Mouse (Mus musculus): Measurements from ENCODE around the gene Gm11011. TPM values are rescaled to one million over a fixed set of nuclear protein-coding genes. Genes with fewer than 3 reads are reported as not detected.
A peak's percentile ranks its signal among the peaks of the same experiment; 100 is the strongest.
"Not testable (repeated sequence)": the region's sequence is repeated elsewhere in the genome, so short reads cannot be mapped to it uniquely, and the experiment has no call there.

Gene Gm11011
- not detected for polyA plus RNA-seq (2017; shearing (Covaris generic))

DNA sequence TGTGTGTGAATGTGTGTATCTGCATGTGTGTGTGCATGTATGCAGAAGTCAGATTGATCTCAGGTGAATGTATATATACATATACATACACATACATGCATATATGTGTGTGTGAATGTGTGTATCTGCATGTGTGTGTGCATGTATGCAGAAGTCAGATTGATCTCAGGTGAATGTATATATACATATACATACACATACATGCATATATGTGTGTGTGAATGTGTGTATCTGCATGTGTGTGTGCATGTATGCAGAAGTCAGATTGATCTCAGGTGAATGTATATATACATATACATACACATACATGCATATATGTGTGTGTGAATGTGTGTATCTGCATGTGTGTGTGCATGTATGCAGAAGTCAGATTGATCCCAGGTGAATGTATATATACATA, at the start of gene Gm11011:
Gene Gm11011, minus strand, starts transcription at position 101 of the 400 bp plus-strand sequence.
- ATAC-seq: not testable (repeated sequence)

DNA sequence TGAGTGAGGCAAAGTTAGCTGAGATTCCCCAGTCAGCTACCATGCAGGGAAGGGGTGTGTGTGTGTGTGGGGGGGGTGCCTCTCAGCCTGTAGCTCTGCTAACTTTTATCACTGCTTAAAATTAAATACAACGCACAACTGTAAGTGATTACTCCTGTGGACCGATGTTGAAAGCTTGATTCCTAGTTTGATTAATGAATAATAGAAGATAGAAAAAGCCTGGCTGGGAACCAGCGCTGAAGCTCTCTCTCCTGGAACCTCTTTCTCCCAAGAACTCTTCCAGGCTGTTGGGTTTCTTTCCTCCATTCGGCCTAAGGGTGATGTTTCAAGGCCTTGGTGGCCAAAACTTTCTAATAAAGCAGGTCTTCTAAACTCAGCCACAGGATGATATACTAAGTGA, 48.9 kb upstream of the Gm11011 start:
- ATAC-seq: no peak

- ATAC-seq: no peak
Measured at GRCm38 (mm10) chr2:169635428-169635827, 47.9 kb upstream of the Gm11011 start.

GRCm38 (mm10) chr2:169634619-169635382, 47.3 kb upstream of the Gm11011 start:
- ATAC-seq: peak; percentile 50

DNA sequence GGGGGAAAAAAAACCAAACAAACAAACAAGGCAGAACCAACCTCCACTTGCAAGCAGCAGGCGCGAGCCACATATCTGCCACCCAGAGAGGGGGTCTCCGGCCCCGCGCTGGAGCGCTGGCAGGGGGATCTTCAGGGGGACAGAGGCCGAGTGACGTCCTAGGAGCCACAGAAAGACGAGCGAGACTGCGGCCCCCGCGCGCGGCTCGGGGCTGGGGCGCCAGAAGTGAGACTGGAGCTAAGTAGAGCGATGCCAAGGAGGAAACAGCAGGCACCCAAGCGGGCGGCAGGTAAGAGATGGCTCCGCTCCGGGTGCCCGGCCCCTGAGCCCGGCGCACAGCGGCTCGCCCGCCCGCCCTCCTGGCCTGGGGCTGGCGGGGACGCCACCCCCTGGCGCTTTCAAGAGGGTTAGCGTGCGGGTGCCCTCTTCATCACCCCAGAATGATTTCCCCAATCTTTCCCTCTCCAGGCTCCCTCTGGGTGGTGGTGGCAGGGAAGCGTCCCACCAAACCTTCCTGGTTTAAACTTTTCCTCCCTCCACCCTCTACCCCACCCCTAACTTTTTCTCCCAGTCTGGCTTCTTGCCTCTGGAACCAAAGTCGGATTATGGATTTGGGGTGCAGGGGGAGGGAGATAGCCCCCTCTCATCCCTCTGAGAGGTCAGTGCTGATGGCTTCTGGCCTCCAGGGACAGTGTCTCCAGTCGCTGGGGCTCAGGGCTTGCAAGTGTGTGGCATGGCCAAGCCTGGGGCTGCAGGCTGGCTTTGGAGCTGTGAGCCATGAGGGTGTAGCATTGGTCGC, 46.1 kb upstream of the Gm11011 start:
- no peak for ATAC-seq

GRCm38 (mm10) chr2:169632338-169633151, 45.0 kb upstream of the Gm11011 start, which contains the start of gene Tshz2:
Gene Tshz2 (plus strand): TSS chr2:169633013.
- ATAC-seq: no peak

DNA sequence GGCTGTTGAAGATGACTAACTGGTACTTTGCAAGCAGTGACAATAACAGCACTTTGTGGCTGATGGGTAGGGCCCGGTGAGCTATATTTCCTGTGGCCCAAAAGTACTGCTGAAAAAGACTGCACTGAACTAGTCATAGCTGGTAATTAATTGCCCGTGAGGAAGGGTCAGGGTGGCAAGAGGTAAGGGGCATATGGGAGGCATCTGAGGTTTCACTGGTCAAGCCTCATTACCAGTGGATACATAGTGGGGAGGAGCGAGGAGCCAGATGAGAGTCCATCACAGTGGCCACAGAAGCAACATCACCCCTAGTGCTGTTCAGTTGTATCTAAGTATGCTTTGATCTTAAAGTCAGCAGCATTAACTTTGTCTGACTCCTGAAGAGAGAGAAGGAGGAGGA, 42.5 kb upstream of the Gm11011 start:
- no peak for ATAC-seq

DNA sequence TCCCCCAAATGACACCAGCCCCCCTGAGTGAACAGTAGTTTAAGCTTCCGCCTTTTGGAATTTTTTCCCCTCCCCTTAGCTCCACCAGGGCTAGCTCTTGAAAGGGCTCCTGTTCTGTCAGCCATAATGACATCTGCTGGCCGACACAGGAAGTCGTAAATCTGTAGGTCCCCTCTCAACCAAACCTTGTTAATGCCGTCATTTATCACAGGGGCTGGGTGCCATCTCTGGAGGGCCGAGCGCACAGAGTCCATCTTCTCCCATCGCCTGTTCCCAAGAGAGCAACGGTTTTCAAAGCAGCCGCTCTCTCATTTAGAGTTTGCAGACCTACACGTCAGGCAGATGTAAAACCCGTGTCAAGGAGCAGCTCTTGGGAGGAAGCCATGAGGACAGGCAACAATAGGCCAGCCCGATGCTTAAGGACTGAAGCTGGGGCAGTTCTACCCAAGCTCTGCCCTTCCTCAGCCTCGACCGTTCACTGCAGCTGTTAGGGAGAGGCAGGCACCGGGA, 33.7 kb upstream of the Gm11011 start:
- no peak for ATAC-seq

DNA sequence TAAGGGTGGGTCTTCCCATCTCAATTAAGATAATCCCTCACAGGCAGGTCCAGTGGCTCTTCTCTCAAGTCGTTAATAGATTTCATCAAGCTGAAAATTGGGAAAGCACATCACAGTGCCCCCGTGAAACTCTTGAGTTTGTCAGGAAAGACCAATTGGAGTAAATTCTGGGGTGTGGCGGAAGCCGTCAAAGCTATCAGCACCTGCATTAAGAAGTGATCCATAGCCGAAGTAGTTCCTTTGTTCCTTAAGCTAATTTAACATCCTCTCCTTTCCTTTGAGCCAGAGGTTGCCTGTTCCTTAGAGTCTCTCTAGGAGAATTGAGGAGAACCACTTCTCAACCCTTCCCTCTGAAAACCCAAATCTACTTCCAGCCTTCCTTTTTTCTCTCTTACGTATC, 28.5 kb upstream of the Gm11011 start:
- ATAC-seq: no peak

DNA sequence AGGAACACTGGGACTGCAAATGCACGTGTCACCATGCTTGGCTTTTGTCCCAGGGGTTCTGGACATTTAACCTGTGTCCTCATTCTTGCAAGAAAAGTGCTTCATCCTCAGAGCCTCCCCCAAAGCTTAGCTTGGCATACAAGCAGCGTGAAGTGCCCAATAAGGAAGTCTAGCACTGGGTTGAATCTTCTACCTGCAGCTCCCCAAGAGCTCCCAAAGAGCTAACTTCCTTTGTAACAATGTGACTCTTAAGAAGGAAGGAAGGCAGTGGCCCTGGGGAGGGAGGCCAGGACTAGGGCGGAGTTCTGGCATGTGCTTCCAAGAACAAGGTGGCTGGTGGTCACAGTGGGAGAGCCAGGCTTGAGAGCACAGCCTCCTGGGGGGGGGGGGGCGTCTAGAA, 27.1 kb upstream of the Gm11011 start:
- ATAC-seq: no peak

GRCm38 (mm10) chr2:169611557-169611956, 24.0 kb upstream of the Gm11011 start:
- no peak for ATAC-seq

- ATAC-seq: no peak
Measured at GRCm38 (mm10) chr2:169610882-169611281, 23.3 kb upstream of the Gm11011 start.

GRCm38 (mm10) chr2:169609956-169610355, 22.4 kb upstream of the Gm11011 start:
- ATAC-seq: no peak

DNA sequence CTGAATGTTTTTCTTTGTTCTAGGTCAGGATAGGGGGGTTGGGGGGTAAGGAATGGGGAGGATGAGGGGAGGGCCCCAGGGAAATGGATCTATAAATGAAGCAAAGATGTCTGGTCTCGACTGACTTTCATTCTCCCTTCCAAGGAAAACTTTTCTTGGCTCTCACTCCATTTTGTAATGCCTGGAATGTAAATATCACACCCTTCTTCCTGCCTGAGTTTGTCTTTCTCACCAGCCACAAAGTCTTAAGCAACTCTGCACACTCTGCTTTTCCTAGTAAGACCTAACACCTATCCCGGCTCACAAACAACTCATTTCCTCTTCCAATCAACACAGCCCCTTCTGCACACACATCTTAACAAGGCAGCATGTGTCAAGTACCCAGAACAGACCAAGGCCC, 20.2 kb upstream of the Gm11011 start:
- ATAC-seq: no peak

DNA sequence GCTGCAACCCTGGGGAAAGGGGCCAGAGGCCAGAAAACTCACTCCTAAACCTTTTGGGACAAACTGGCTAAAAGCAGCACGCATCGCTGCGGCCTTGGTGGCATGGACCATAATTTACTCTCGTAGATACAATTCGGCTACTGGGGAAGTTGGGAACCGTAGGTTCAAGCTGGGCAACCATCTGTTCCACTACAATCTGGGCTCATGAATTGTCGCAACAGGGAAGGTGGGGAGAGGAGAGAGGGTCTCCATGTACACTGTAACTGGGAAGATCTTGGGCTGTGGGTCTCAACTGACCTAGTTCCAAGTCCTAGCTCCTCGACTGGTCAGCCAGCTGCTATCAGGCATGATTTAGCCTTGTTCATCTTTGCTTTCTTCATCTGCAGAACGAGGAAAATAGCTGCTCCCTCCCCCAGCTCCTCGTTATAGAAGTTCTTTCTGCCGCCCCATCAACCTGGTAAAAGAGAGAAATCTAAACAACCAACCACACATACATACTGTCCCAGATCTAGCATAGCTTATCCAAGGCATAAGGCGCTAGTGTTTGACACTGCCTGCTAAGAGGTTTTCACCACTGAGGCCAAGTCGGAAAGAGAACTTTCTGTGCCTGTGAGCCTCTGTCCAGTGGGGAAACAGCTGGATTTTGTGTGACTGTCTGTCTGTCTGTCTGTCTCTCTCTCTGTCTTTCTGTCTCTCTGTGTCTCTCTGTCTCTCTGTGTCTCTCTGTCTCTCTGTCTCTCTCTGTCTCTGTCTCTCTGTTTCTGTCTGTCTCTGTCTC, 19.5 kb upstream of the Gm11011 start:
- no peak for ATAC-seq

GRCm38 (mm10) chr2:169600163-169600562, 12.6 kb upstream of the Gm11011 start:
- no peak for ATAC-seq

- no peak for ATAC-seq
Measured at GRCm38 (mm10) chr2:169599591-169599990, 12.0 kb upstream of the Gm11011 start.

DNA sequence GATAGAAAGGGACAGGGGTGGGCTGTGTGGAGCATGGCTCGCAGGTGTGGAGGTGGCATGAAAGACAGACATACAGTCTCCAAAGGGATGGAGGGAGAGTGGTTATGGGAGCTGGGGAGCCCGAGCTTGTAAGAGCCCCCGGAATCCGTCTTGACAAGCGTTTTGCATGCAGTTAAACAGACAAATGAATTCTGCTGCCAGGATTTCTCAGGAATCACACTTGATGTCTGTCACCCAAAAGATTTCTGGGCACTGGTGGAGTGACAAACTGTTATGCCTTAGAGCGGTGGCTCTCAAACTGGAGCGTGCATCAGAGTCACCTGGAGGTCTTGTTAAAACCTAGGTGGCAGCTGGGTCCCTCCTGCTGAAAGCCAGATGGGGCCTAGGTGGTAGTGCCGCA, 10.4 kb upstream of the Gm11011 start:
- no peak for ATAC-seq

DNA sequence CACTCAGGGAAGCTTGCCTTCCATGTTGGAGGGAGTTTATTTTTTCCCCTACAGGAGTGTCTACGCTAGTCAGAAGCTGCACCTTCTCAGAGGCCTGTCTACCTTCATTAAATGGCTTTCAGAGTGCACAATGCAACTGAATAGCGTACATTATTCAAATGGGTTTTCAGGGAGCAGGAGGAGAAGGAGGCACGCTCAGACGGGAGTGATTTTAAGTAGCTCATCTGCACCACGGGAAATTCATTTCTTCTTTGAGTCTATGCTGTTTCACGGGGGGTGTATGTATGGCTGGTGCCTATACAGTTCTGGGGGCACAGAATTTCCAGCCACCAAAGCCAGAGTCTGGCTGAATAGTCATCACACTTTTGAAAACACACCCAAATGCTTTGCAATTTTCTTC, 9.8 kb upstream of the Gm11011 start:
- ATAC-seq: no peak

DNA sequence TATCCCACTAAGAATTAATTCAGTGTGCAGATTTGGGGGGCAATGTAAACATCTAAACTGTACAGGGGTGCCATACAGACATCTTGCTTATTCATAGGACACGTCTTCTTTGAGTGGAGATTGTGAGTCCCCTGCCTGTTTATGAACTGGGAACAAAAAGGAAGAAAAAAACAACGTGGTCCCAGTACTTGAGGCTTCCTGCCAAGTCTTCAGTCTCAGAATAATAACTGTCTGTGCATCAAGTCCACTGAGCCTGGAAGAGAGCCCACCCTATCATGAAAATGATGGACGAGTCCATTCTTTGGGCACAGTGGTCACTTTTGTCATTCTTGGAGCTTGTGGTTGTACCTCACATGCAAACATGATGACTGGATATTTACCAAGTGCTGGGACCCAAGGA, 6.2 kb upstream of the Gm11011 start:
- ATAC-seq: no peak

DNA sequence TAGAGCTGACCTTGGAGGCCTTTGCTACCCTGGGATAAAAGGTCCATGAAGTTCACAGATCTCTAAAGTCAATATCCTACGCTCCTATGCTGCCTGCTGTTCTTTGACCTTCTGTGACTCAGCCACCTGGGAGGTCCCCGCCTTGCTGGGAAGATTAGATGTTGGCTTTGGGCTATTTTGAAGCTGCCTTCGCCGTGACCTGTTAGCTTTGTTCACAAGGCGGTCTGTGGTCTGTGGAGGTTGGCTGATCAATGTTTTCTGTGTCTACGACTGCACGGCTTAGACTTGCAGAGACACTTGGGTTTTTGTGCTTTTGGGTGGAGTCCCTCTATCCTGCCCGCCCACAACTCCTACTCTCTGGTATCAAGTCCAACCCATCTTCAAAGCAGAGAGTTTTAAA, 2.9 kb upstream of the Gm11011 start:
- peak; percentile 51 for ATAC-seq

DNA sequence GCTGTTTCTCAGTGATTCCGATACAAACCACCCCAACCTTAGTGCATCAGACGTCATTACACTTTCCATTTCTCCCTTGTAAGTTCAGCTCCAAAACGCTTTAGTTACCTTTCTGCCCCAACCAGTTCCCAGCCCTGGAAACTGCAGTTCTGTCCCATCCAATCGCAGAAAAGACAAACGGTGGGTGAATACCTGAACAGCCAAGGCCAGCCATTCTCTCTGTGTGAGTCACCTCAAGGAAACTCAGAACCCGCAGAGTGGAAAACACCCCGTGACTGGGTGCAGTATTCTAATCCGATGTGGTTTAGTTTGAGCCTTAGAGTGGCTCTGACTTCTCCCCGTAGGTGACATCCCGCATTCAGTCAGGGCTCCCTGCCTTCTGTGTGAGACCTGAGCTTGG, 2.2 kb upstream of the Gm11011 start:
- peak; percentile 72 for ATAC-seq
